Mouse (Mus musculus) heart, postnatal 0 days (tissue): ENCODE measurements around the gene Rpl18a.

ENCODE experiments used
- CTCF ChIP-seq: IDR thresholded peaks from 2 replicates; pipeline ENCODE4 v1.5.1; 2016; ENCODE audit warnings: antibody characterized with exemption, control low read depth, low read depth
- EP300 ChIP-seq: IDR thresholded peaks from 2 replicates; pipeline ENCODE4 v1.6.1; 2016; ENCODE audit warnings: antibody characterized with exemption, low read depth

- TF ChIP-seq CTCF (no peak), EP300 (no peak)
These were observed 16.3 kb upstream of the Rpl18a start for GRCm38 (mm10) chr8:70913523-70913922.
